Mouse (Mus musculus) natural killer cell, adult 2 months (primary cell): Measurements from ENCODE around the gene Itgb2.

ENCODE experiments used
- DNase-seq, 2 experiments: peaks; one replicate each; pipeline ENCODE4 v3.0.0; 2022; ENCODE audit warnings: low spot score in 2 of 2

Gene Itgb2

GRCm38 (mm10) chr10:77587091-77587775, 57.2 kb downstream of the Itgb2 start:
- no peak for DNase-seq

GRCm38 (mm10) chr10:77588036-77588435, 58.0 kb downstream of the Itgb2 start:
- DNase-seq = no peak

GRCm38 (mm10) chr10:77589117-77589516, 59.1 kb downstream of the Itgb2 start:
- DNase-seq = no peak

- DNase-seq = no peak
Measured at GRCm38 (mm10) chr10:77589749-77590148, 59.7 kb downstream of the Itgb2 start.

- peak; percentile 55 to 70 for DNase-seq
Measured at GRCm38 (mm10) chr10:77590812-77591211, 60.8 kb downstream of the Itgb2 start.

- DNase-seq = no peak
Measured at GRCm38 (mm10) chr10:77591546-77591945, 61.5 kb downstream of the Itgb2 start.

GRCm38 (mm10) chr10:77596060-77596459, 66.0 kb downstream of the Itgb2 start:
- no peak for DNase-seq

GRCm38 (mm10) chr10:77603021-77603420, 73.0 kb downstream of the Itgb2 start:
- DNase-seq = no peak

- no peak for DNase-seq
Measured at GRCm38 (mm10) chr10:77604111-77604510, 74.1 kb downstream of the Itgb2 start.

- DNase-seq = peak in 1 of 2 experiments; percentile 49
Measured at GRCm38 (mm10) chr10:77604958-77605357, 74.9 kb downstream of the Itgb2 start.

- DNase-seq = peak; percentile 29 to 41
Measured at GRCm38 (mm10) chr10:77605368-77605767, 75.3 kb downstream of the Itgb2 start.

GRCm38 (mm10) chr10:77605908-77606826, 76.1 kb downstream of the Itgb2 start, which contains the start of the genes Sumo3 and Gm49325:
Gene Sumo3, plus strand, starts transcription at chr10:77606097.
Gene Gm49325, plus strand, starts transcription at chr10:77606197.
- peak; percentile 100 for DNase-seq

- peak; percentile 61 to 66 for DNase-seq
Measured at GRCm38 (mm10) chr10:77606855-77607254, 76.8 kb downstream of the Itgb2 start.

GRCm38 (mm10) chr10:77607441-77607840, 77.4 kb downstream of the Itgb2 start:
- no peak for DNase-seq

GRCm38 (mm10) chr10:77608589-77608988, 78.5 kb downstream of the Itgb2 start:
- DNase-seq = no peak

GRCm38 (mm10) chr10:77610221-77610961, 80.3 kb downstream of the Itgb2 start:
- DNase-seq = no peak

- DNase-seq = no peak
Measured at GRCm38 (mm10) chr10:77613409-77613808, 83.4 kb downstream of the Itgb2 start.
